Mouse (Mus musculus): Measurements from ENCODE around the gene Rab8b.

Rab8b gene

GRCm38 (mm10) chr9:66919382-66919971, at the start of gene Rab8b:
Gene Rab8b (minus strand): TSS chr9:66919687.
- peak; percentile 99 for DNase-seq (ENCODE audit: low spot score)

- DNase-seq (ENCODE audit: low spot score), result no peak
These were observed 48.0 kb upstream of the Rab8b start for GRCm38 (mm10) chr9:66967492-66967891.

DNA sequence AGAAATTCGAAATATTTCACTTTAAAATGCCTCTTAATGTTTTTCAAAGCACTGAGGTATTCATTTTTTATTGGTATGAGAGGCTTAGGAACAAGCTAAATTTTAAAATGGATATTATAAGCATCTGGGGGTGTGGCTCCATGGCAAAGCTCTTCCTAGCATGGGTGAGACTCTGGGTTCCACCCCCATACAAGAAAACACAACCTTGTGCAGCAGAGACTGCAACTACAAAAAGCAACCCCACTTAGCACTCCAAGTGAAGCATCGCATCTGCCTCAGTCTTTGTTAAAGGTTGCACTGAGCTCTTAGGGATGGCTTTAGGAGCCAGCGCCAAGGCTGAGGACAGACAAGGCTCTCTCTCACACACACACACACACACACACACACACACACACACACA, 42.0 kb upstream of the Rab8b start:
- DNase-seq (ENCODE audit: low spot score), result no peak

DNA sequence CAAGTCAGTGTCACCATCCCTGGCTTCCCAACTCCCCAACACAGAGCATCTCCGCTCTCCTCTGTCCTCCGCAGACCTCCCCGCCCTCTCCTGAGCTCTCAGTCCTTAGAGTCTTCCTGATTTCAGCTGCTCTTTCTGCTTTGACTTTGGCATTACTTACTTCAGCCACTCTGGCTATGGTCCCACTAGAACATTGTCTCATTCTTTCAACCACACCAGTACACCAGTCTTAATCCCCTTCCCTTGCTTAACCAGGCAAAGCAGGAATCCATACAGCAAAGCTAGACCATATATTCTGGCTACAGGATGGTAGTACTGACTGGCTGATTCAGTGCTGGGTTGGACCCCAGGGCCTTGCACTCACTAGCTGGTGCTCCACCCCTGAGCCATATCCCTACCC, 38.0 kb upstream of the Rab8b start:
- peak; percentile 20 for DNase-seq (ENCODE audit: low spot score)

DNA sequence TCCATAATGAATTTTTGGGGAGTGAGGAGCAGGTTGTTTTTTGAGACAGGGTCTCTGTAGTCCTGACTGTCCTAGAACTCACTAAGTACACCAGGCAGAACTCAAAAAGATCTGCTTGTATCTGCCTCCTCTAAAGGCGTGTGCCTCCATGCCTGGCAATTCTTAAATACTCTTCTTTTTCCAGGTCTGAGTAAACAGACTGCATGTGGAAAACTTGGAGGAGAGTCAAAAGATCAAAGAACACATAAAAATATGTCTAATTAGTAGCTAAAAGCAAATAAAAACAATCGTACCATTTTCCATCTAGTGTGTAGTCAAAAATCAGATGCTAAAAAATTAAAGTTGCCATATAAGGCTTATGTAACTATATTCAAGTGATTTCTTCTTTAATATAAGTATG, 33.4 kb upstream of the Rab8b start:
- DNase-seq (ENCODE audit: low spot score), result no peak

- no peak for DNase-seq (ENCODE audit: low spot score)
These were observed 32.8 kb upstream of the Rab8b start for GRCm38 (mm10) chr9:66952321-66952720.

DNA sequence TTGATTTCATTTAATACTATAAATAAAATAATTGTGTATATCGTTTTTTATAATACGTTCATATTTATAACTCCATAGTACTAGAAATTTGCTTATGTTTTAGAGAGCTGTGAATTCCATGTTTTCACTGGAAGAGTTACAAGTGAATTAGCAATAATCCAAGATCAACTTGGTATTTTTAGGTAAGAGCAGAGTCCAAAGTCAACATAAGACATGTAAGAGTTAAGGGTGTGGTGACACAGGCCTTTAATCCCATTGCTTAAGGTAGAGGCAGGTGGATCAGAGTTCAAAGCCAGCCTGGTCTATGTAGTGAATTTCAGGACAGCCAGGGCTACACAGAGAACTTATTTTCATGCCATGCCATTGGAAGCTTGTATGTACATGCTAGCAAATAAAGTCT, 29.0 kb upstream of the Rab8b start:
- no peak for DNase-seq (ENCODE audit: low spot score)

GRCm38 (mm10) chr9:66945647-66946641, 26.5 kb upstream of the Rab8b start, which contains the start of gene Rps27l:
Gene Rps27l (plus strand): TSS chr9:66946086.
- peak; percentile 95 for DNase-seq (ENCODE audit: low spot score)

GRCm38 (mm10) chr9:66945161-66945560, 25.7 kb upstream of the Rab8b start:
- DNase-seq (ENCODE audit: low spot score), result no peak

- no peak for DNase-seq (ENCODE audit: low spot score)
These were observed 19.3 kb upstream of the Rab8b start for GRCm38 (mm10) chr9:66938836-66939235.

DNA sequence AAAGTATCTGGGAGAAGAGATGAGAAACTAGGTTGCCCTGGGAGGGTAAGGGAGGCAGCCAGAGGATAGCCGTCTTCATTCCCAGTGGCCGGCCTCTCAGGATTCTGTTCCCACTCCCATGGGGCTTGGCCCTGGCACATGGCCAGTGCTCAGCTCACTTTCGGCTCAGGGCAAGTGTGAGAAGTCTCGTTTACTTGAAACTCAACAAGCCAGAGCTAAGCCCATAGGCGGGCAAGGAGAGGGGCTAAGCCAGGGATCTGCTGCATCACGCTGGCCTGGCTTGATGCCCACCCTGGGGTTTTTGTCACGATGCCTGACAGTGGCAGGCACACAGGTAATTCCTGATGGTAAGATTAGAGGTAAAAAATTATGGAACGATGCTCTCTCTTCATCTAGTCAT, 18.0 kb upstream of the Rab8b start:
- DNase-seq (ENCODE audit: low spot score), result peak; percentile 56

DNA sequence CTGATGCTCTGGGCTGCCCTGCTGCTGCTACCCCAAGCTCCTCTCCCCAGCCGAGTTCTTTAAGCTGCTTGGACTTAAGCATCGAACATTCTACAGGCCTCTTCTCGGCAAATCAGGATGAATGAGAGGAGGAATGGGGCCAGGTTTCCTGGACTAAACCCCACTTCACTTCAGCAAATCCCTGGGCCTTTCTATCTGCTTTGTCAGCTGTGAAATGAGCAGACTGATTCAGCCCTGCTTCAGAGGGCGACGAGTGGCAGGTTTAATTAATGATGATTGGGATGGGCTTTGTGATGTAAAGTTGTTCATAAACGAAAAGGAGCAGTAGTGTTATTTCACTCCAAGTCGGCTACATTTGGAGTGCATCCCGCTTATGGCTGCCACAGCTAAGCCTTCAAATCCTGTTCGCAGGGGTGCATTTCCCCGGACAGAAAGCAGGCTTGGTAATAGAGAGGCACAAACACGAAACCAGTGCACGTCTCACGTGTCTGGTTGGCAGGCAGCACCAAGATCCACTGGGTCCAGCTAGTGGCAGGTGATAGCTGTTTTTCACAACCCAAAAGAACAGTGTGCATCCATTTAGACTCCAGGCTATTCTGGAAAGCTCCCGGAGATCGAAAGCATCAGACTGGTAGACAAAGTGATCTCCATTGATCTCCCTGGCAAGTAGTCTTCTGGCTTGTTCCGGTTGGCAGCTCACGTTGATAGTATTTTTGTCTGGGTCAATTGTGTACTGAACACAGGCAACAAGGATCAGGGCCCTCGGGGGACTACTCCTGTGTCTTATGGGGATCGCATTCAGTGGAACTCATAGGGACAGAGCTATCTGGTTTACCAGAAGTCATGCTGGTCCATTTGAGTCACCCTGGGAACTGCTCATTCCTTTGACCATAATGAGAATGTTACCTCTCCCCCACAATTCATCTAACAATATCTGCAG, 14.7 kb upstream of the Rab8b start:
- DNase-seq (ENCODE audit: low spot score), result no peak

- no peak for DNase-seq (ENCODE audit: low spot score)
These were observed 10.9 kb upstream of the Rab8b start for GRCm38 (mm10) chr9:66930351-66930750.

DNA sequence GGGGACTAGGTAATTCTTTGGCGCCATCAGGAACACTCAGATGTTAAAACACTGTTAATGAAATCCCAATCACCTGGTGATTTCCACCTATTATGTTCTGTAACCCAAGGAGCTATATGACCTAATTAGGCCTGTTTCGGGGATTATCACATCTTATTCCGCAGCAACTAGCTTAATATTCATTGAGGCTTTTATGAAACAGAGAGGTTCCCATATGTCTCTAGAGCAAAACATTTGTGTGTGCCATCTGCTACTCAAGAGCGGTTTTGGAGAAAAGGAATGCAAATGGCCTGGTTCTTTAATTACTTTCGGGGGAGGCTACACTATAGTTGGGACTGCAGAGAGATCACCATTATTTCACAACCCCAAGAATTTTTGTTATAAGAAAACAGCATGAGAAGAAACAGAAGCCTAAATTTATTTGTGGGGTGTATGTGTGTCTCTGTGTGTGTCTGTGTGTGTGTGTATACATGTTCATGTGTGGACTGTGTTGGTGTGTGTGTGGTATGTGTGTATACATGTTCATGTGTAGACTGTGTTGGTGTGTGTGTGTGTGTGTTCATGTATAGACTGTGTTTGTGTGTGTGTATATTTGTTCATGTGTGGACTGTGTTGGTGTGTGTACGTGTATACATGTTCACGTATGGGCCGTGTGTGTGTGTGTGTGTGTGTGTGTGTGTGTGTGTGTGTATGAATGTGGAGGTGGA, 8.4 kb upstream of the Rab8b start:
- no peak for DNase-seq (ENCODE audit: low spot score)

GRCm38 (mm10) chr9:66925853-66926252, 6.4 kb upstream of the Rab8b start:
- no peak for DNase-seq (ENCODE audit: low spot score)

DNA sequence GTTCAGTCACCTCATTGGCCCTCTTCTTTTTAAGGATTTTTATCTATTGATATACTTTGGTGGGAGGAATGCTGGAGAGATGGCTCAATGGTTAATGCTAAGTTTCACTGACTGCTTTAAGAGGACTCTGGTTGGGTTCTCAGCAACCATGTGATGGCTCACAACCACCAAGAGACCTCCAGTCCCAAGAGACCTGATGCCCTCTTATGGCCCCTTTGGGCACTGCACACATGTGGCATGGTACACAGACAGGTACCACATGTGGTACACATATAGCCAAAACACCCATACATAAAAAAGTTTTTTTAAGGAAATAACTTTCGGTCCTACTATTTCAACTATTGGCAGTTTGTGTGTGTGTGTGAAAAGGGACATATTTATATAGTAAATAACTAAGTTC, 2.6 kb upstream of the Rab8b start:
- peak; percentile 57 for DNase-seq (ENCODE audit: low spot score)

- no peak for DNase-seq (ENCODE audit: low spot score)
These were observed 1.2 kb upstream of the Rab8b start for GRCm38 (mm10) chr9:66920488-66921279.

DNA sequence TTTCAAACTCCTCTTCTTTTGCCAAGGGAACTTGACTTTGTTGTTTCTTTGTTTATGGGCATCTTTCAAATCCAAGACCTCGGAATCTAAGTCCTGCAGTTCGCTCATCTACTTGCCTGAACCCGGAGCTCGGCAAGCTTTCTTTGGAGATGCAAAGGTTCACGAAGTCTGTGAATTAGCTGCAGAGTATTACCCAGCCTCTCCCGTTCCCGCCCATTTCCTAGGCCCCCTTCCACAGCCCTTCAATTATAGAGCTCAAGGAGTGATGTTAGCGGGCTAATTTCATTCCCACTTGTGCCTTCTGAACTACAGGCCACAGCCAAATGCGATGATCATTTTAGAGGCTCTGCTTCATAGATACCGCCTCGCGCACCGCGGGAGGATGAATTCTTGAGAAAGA, 494 bp upstream of the Rab8b start:
- no peak for DNase-seq (ENCODE audit: low spot score)

DNA sequence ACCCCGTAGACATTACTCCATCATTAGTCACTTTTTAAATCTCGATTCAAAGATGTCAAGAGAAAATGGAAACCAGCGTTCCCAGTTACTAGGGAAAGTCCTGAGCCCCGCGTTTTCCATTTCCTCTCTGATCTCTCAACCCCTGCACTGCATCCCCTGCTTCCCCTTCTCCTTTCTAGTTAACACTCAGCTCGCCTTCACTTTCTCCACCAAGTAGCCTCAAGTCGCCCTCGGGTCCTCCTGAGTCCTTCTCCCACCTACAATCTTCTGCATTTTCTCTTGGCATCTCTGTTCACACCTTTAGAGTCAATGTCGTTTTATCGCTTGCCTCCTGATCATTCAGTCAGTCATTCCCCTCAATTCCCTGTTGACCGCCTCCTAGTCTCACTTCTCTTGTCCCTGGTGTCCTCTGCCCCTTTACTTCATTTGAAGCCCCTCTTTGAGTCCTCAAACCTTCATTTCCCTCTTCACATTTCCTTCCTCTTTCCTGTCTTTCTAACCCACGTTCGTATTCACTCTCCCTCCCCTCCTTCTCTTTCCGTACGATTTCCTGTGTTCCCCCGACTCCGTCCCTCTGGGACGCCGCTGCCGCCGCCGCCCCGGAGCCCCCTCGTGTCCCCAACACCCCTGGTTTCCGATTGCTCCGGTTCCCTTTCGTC, 686 bp downstream of the Rab8b start:
- DNase-seq (ENCODE audit: low spot score), result no peak

- DNase-seq (ENCODE audit: low spot score), result no peak
These were observed 1.6 kb downstream of the Rab8b start for GRCm38 (mm10) chr9:66917892-66918255.

All from testis, postnatal 10 days (tissue).